Mouse (Mus musculus): ENCODE measurements around the gene Crb2. TPM values are rescaled to one million over a fixed set of nuclear protein-coding genes. Genes with fewer than 3 reads are reported as not detected.

Crb2 gene
- polyA plus RNA-seq, 1 experiment = 0.01 TPM

- Histone ChIP-seq H3K4me3 (ENCODE audit: insufficient read depth, poor library complexity, severe bottlenecking) (no peak overlapping the region), H3K79me2 (ENCODE audit: control insufficient read depth, insufficient read depth) (no peaks in the 10 kb centered on the region), H3K36me3 (ENCODE audit: control insufficient read depth, insufficient read depth) (no peaks in the 10 kb centered on the region), H3K79me3 (ENCODE audit: low read depth) (no peaks in the 10 kb centered on the region), H3K27me3 (ENCODE audit: control insufficient read depth, insufficient read depth, insufficient read length) (peaks cover 11% of the 10 kb centered on the region), H3ac (ENCODE audit: control insufficient read depth, insufficient read length, low read depth) (no peak overlapping the region)
- TF ChIP-seq USF1 (IDR thresholded peaks at IDR 0.05; ENCODE audit: low read depth) = no peak
- TF ChIP-seq MYOD1 (IDR thresholded peaks at IDR 0.05; ENCODE audit: control insufficient read depth, insufficient read length, low read depth) = no peak
- no peak for TF ChIP-seq MAX (IDR thresholded peaks at IDR 0.05)
Observed at GRCm38 (mm10) chr2:37751114-37751513, 24.9 kb upstream of the Crb2 start.

GRCm38 (mm10) chr2:37756220-37756930 lies 19.7 kb upstream of the Crb2 start:
- Histone ChIP-seq H3K79me3 (ENCODE audit: low read depth) (no peaks in the 10 kb centered on the region), H3K4me3 (ENCODE audit: insufficient read depth, poor library complexity, severe bottlenecking) (no peak overlapping the region), H3K79me2 (ENCODE audit: control insufficient read depth, insufficient read depth) (no peaks in the 10 kb centered on the region), H3ac (ENCODE audit: control insufficient read depth, insufficient read length, low read depth) (no peak overlapping the region), H3K27me3 (ENCODE audit: control insufficient read depth, insufficient read depth, insufficient read length) (peaks cover 17% of the 10 kb centered on the region), H3K36me3 (ENCODE audit: control insufficient read depth, insufficient read depth) (no peaks in the 10 kb centered on the region)
- TF ChIP-seq CEBPB (IDR thresholded peaks at IDR 0.05; ENCODE audit: low read depth) (no peak), USF1 (IDR thresholded peaks at IDR 0.05; ENCODE audit: low read depth) (no peak), FOSL1 (IDR thresholded peaks at IDR 0.05; ENCODE audit: insufficient read depth, low read length, poor library complexity, severe bottlenecking) (no peak), MYOD1 (IDR thresholded peaks at IDR 0.05; ENCODE audit: control insufficient read depth, insufficient read length, low read depth) (no peak), MAX (IDR thresholded peaks at IDR 0.05) (no peak), CTCF (IDR thresholded peaks at IDR 0.05; ENCODE audit: control insufficient read depth, insufficient read depth, insufficient read length) (no peak), MYOG (IDR thresholded peaks at IDR 0.05; ENCODE audit: control insufficient read depth, extremely low read depth, insufficient read length) (no peak)

GRCm38 (mm10) chr2:37757016-37757415 lies 19.0 kb upstream of the Crb2 start:
- Histone ChIP-seq H3ac (ENCODE audit: control insufficient read depth, insufficient read length, low read depth) (no peak overlapping the region), H3K4me3 (ENCODE audit: insufficient read depth, poor library complexity, severe bottlenecking) (no peak overlapping the region), H3K27me3 (ENCODE audit: control insufficient read depth, insufficient read depth, insufficient read length) (peaks cover 17% of the 10 kb centered on the region), H3K79me2 (ENCODE audit: control insufficient read depth, insufficient read depth) (no peaks in the 10 kb centered on the region), H3K36me3 (ENCODE audit: control insufficient read depth, insufficient read depth) (no peaks in the 10 kb centered on the region), H3K79me3 (ENCODE audit: low read depth) (no peaks in the 10 kb centered on the region)
- no peak for TF ChIP-seq FOSL1 (IDR thresholded peaks at IDR 0.05; ENCODE audit: insufficient read depth, low read length, poor library complexity, severe bottlenecking)

GRCm38 (mm10) chr2:37757784-37758183 lies 18.3 kb upstream of the Crb2 start:
- TF ChIP-seq CTCF (IDR thresholded peaks at IDR 0.05; ENCODE audit: control insufficient read depth, insufficient read depth, insufficient read length) (no peak), CEBPB (IDR thresholded peaks at IDR 0.05; ENCODE audit: low read depth) (no peak), FOSL1 (IDR thresholded peaks at IDR 0.05; ENCODE audit: insufficient read depth, low read length, poor library complexity, severe bottlenecking) (no peak), USF1 (IDR thresholded peaks at IDR 0.05; ENCODE audit: low read depth) (no peak), MYOD1 (IDR thresholded peaks at IDR 0.05; ENCODE audit: control insufficient read depth, insufficient read length, low read depth) (no peak), MAX (IDR thresholded peaks at IDR 0.05) (no peak), MYOG (IDR thresholded peaks at IDR 0.05; ENCODE audit: control insufficient read depth, extremely low read depth, insufficient read length) (no peak)
- Histone ChIP-seq H3ac (ENCODE audit: control insufficient read depth, insufficient read length, low read depth) (no peak overlapping the region), H3K27me3 (ENCODE audit: control insufficient read depth, insufficient read depth, insufficient read length) (peaks cover 17% of the 10 kb centered on the region), H3K79me3 (ENCODE audit: low read depth) (no peaks in the 10 kb centered on the region), H3K79me2 (ENCODE audit: control insufficient read depth, insufficient read depth) (no peaks in the 10 kb centered on the region), H3K36me3 (ENCODE audit: control insufficient read depth, insufficient read depth) (no peaks in the 10 kb centered on the region), H3K4me3 (ENCODE audit: insufficient read depth, poor library complexity, severe bottlenecking) (no peak overlapping the region)

- TF ChIP-seq USF1 (IDR thresholded peaks at IDR 0.05; ENCODE audit: low read depth) (no peak), CEBPB (IDR thresholded peaks at IDR 0.05; ENCODE audit: low read depth) (no peak), MYOG (IDR thresholded peaks at IDR 0.05; ENCODE audit: control insufficient read depth, extremely low read depth, insufficient read length) (no peak), MYOD1 (IDR thresholded peaks at IDR 0.05; ENCODE audit: control insufficient read depth, insufficient read length, low read depth) (no peak), MAX (IDR thresholded peaks at IDR 0.05) (no peak), FOSL1 (IDR thresholded peaks at IDR 0.05; ENCODE audit: insufficient read depth, low read length, poor library complexity, severe bottlenecking) (no peak), CTCF (IDR thresholded peaks at IDR 0.05; ENCODE audit: control insufficient read depth, insufficient read depth, insufficient read length) (no peak)
- H3K4me3 ChIP-seq (ENCODE audit: insufficient read depth, poor library complexity, severe bottlenecking) = no peak overlapping the region
Observed at GRCm38 (mm10) chr2:37758343-37759015, 17.6 kb upstream of the Crb2 start.

GRCm38 (mm10) chr2:37760633-37761032 lies 15.4 kb upstream of the Crb2 start:
- no peak overlapping the region for H3K4me3 ChIP-seq (ENCODE audit: insufficient read depth, poor library complexity, severe bottlenecking)
- H3K79me3 ChIP-seq (ENCODE audit: low read depth) = no peaks in the 10 kb centered on the region
- TF ChIP-seq MAX (IDR thresholded peaks at IDR 0.05) (no peak), CEBPB (IDR thresholded peaks at IDR 0.05; ENCODE audit: low read depth) (no peak), MYOG (IDR thresholded peaks at IDR 0.05; ENCODE audit: control insufficient read depth, extremely low read depth, insufficient read length) (no peak), MYOD1 (IDR thresholded peaks at IDR 0.05; ENCODE audit: control insufficient read depth, insufficient read length, low read depth) (no peak), USF1 (IDR thresholded peaks at IDR 0.05; ENCODE audit: low read depth) (no peak), CTCF (IDR thresholded peaks at IDR 0.05; ENCODE audit: control insufficient read depth, insufficient read depth, insufficient read length) (no peak), FOSL1 (IDR thresholded peaks at IDR 0.05; ENCODE audit: insufficient read depth, low read length, poor library complexity, severe bottlenecking) (no peak)
- H3K79me2 ChIP-seq (ENCODE audit: control insufficient read depth, insufficient read depth) = no peaks in the 10 kb centered on the region
- no peak overlapping the region for H3ac ChIP-seq (ENCODE audit: control insufficient read depth, insufficient read length, low read depth)
- no peaks in the 10 kb centered on the region for H3K36me3 ChIP-seq (ENCODE audit: control insufficient read depth, insufficient read depth)
- H3K27me3 ChIP-seq (ENCODE audit: control insufficient read depth, insufficient read depth, insufficient read length) = peaks cover 7% of the 10 kb centered on the region

More at GRCm38 (mm10) chr2:37758343-37759015, 17.6 kb upstream of the Crb2 start:
- Histone ChIP-seq H3K36me3 (ENCODE audit: control insufficient read depth, insufficient read depth) (no peaks in the 10 kb centered on the region), H3K27me3 (ENCODE audit: control insufficient read depth, insufficient read depth, insufficient read length) (peaks cover 14% of the 10 kb centered on the region), H3ac (ENCODE audit: control insufficient read depth, insufficient read length, low read depth) (no peak overlapping the region), H3K79me3 (ENCODE audit: low read depth) (no peaks in the 10 kb centered on the region), H3K79me2 (ENCODE audit: control insufficient read depth, insufficient read depth) (no peaks in the 10 kb centered on the region)

All from C2C12 (cell line).